Mouse (Mus musculus) MEL (cell line): ENCODE results near the gene Poc1a.

Experiments used
- MEF2A ChIP-seq: IDR thresholded peaks from 2 replicates; pipeline ENCODE4 v1.6.1; 2014; ENCODE audit warnings: low read depth, mild to moderate bottlenecking, inconsistent platforms, low read length, improper control_type of control experiment; ENCODE audit not compliant: poor library complexity, insufficient replicate concordance, severe bottlenecking; ENCODE audit errors: extremely low read depth
- MYC ChIP-seq: IDR thresholded peaks from 2 replicates; pipeline ENCODE4 v1.6.1; 2011; ENCODE audit warnings: low read depth, mild to moderate bottlenecking, low read length, improper control_type of control experiment, moderate library complexity
- TCF12 ChIP-seq: IDR thresholded peaks from 2 replicates; pipeline ENCODE4 v1.6.1; 2014; ENCODE audit warnings: low read depth, mild to moderate bottlenecking, inconsistent platforms, low read length, improper control_type of control experiment, moderate library complexity

DNA sequence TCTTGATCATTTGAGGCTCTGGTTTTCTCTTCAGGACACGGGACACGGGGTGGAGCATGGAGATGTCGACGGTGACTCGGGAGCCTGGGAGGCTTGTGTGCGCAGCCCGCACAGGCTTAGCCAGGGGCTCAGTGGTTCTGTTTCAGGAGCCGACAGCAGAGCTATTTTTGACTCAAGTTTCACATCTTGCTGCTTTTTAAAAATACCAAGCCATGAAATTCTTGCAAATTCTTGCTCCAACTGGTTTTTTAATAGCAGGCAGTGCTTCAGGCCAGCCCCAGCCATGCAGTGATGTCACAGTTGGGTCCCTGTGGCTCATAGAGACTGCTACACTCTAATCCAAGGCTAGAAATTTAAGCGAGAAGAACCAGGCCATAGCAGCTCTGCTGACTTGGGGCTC is 56.8 kb downstream of the Poc1a start:
- TF ChIP-seq MYC (no peak), TCF12 (no peak), MEF2A (no peak)
